Mouse (Mus musculus) kidney, adult 18-20 months (tissue): ENCODE results near the gene Olfr718-ps1.

Experiments
- DNase-seq: peaks from one replicate; pipeline ENCODE4 v3.0.0; 2021

Olfr718-ps1 gene

GRCm38 (mm10) chr5:143127837-143128236, 19.5 kb downstream of the Olfr718-ps1 start:
- no peak for DNase-seq

- no peak for DNase-seq
Observed at GRCm38 (mm10) chr5:143126908-143127307, 20.5 kb downstream of the Olfr718-ps1 start.

- no peak for DNase-seq
Observed at GRCm38 (mm10) chr5:143126089-143126488, 21.3 kb downstream of the Olfr718-ps1 start.

- no peak for DNase-seq
Observed at GRCm38 (mm10) chr5:143125601-143126000, 21.8 kb downstream of the Olfr718-ps1 start.

- no peak for DNase-seq
Observed at GRCm38 (mm10) chr5:143124805-143125378, 22.5 kb downstream of the Olfr718-ps1 start.

- no peak for DNase-seq
Observed at GRCm38 (mm10) chr5:143122673-143123072, 24.7 kb downstream of the Olfr718-ps1 start.

GRCm38 (mm10) chr5:143122125-143122524, 25.3 kb downstream of the Olfr718-ps1 start:
- DNase-seq: no peak

- DNase-seq: peak; percentile 95
Observed at GRCm38 (mm10) chr5:143112281-143113246, 34.8 kb downstream of the Olfr718-ps1 start, which contains the start of gene Rnf216. TSS of gene Rnf216 (minus strand) at chr5:143112994.

GRCm38 (mm10) chr5:143106842-143107241, 40.5 kb downstream of the Olfr718-ps1 start:
- no peak for DNase-seq

GRCm38 (mm10) chr5:143103231-143103630, 44.1 kb downstream of the Olfr718-ps1 start:
- DNase-seq: no peak

- no peak for DNase-seq
Observed at GRCm38 (mm10) chr5:143101626-143102025, 45.8 kb downstream of the Olfr718-ps1 start.

- no peak for DNase-seq
Observed at GRCm38 (mm10) chr5:143095256-143095655, 52.1 kb downstream of the Olfr718-ps1 start.

- no peak for DNase-seq
Observed at GRCm38 (mm10) chr5:143092891-143093290, 54.5 kb downstream of the Olfr718-ps1 start.

- peak; percentile 39 for DNase-seq
Observed at GRCm38 (mm10) chr5:143084898-143085297, 62.5 kb downstream of the Olfr718-ps1 start.
